Mouse (Mus musculus) spleen, adult 12 weeks (tissue): ENCODE data around the gene Gm42372.

ENCODE experiments used
- DNase-seq: peaks from one replicate; pipeline ENCODE4 v3.0.0; 2022; ENCODE audit warnings: low spot score

Gm42372 gene

GRCm38 (mm10) chr7:16959539-16960187 is 23.2 kb upstream of the Gm42372 start, which contains the start of gene Pnmal1:
Gene Pnmal1, plus strand, starts transcription at chr7:16959679.
- no peak for DNase-seq

DNA sequence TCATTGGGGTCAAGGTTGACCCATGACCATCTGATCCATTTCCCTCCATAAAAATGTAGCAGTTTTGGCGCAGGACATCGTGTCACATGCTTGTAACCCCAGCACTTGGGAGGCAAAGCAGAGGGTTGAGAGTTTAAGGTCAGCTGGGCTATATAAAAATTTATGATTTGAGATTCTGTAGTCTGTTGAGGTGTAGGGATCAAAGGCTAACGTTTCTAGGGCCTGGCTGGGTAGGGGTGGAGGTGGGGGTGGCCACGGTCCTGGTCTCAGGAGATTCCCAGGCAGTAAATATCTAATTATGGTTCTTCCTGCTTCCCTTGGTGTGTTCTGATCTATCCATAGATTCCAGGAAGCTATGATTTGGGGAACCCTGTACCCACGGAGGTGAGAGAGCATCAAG is 21.2 kb upstream of the Gm42372 start:
- no peak for DNase-seq

DNA sequence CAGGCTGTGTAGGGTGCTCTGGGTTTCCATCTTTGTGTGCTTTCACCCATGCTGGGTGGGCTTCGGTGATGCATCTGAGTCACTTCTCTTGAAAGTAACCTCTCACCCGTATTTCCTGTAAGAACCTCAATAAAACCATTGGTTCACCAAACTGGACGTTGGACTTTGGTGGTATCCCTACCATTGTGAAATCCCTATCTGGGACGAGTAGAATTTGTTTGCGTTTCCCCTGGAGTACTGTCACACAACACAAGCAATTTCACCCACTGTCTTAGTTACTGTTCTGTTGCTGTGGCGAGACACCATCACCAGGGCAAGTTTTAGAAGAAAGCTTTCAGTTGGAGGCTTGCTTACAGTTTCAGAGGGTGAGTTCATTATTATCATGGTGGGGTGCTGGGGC is 14.5 kb upstream of the Gm42372 start:
- DNase-seq = no peak

GRCm38 (mm10) chr7:16971160-16971559 is 11.7 kb upstream of the Gm42372 start:
- no peak for DNase-seq

GRCm38 (mm10) chr7:16974018-16974417 is 8.9 kb upstream of the Gm42372 start:
- DNase-seq = no peak

DNA sequence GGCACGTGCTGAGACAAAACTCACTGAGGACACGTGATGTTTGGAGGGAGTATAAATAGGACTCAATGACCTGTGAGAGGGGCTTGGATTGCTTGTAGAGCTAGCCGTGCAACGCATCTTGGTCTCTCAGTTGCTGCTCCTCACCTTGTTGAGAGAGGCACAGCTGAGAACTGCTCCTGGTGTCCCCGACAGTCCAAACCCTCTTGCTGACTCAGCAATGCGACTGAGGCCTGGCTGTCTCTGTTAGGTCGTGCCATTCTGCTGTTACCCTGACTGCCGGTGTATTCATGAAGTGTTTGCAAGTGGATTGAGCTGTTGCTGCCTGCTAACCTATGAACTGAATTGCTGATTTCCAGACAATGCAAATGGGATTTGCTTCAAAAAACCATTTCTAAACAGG is 6.6 kb upstream of the Gm42372 start:
- DNase-seq = no peak

- DNase-seq = no peak
These were observed 4.7 kb upstream of the Gm42372 start for GRCm38 (mm10) chr7:16978173-16978572.

DNA sequence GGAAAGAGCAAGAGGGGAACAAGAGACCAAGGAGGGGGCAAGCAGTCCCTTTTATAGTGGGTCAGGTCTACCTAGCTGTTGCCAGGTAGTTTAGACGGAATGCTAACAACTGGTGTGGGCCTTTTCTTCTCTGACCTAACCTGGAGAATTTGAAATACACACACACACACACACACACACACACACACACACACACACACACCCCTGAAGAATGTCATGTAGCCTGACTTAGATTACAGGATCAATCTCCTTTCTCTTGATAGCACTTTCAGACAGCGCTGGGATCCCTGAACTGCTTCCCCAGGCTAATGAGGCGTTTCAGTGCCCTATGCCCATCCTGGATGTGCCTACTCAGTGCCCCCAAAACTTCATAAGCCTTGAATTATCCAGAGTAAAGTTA is 4.3 kb upstream of the Gm42372 start:
- DNase-seq = no peak

- no peak for DNase-seq
These were observed 2.5 kb upstream of the Gm42372 start for GRCm38 (mm10) chr7:16980348-16980747.

DNA sequence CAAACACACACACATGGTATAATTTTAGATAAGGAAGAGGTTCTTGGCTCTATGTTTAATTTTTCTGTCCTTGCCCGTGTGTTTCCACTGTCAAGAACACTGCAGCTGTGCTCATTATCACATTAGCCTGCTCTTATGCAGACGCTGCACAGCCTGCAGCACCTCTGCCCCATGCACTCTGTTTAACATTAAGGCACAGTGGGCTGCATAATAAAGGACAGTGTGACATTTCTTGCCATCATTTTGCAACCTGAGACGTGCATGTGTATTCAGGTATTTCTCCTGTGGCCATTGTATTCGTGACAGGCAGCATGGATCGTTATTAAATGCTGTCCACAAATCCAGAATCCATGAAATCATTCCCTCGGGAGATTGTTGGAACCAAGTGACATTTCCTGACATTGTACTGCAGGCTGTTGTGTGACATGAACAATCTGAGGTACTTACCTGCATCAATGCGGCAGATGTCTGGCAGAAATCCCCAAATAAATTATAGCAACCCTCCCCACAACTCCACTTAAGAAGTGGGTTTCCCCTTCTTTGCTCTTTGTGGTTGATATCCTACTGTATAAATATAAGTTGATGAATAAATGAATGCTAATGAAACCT is 4.8 kb downstream of the Gm42372 start:
- DNase-seq = no peak

GRCm38 (mm10) chr7:16988405-16988804 is 5.5 kb downstream of the Gm42372 start:
- no peak for DNase-seq

DNA sequence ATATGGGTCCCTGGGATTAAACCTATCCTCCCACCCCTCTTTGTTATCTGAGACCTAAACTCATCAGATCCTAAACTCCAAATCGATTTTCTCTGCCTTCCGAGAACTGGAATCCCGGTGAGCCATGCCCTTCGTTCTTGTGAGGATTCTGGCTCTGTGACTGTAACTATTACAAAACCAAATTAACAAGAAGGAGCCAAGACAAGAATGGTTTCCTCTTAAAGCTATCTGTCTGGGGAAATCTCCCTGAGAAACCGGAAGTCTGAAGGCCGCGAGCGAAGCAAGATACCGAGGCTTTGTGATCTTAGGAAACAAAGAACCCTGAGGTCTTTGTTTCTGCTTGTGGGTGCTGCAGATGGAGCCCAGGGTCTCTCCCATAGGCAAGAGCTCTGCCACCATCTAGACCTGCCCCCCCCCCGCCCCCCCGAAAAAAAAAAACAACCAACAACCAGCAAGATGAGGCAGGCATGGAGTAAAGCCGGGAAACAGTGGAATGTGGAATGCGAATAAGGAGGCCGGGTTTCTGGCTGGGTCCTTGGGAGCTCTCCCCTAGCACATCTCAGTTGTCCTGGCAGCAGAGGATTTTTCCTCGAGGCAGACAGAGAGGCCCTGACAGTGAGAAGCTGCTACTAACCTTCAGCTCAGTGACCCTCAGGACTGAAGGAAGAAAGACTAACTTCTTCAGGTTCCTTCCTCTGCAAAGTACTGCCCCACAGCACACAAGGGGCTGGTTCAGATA is 7.3 kb downstream of the Gm42372 start:
- no peak for DNase-seq

DNA sequence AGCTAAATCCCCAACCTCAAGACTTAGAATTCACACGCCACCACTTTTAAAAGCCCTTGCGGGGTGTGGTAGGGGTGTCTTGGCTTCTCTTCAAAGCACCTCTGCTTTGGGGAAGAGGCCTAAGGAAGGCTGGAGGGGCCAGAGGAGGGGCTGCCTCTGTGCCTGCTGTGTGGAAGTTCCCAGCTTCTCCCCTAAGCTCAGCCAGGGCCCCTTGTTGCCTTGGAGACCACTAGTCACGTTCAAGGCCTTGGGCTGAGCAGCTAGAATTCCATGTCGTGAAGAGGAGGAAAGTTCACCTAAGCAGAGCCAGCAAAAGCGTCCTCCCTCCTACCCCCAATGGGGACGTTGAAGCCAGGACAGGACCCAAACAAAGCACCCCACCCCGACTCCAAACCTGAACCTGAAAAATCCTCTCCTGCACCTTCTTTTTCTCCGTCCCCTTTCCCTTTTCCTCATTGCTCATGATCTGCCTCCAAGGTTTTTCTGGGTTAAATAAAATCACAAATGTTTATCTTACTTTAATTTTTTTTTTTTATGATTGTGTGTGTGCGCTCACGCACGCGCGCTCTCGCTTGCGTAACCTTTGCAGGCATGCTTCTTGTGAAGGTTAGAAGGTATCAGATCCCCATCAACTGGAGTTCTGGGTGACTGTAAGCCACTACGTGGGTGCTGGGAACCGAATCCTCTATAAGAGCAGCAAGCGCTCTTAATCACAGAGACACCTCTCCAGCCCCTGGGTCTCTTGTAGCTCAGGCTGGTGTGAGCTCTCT is 9.0 kb downstream of the Gm42372 start:
- DNase-seq = no peak

GRCm38 (mm10) chr7:16992451-16992807 is 9.5 kb downstream of the Gm42372 start, which contains the start of gene Ccdc8:
Gene Ccdc8, plus strand, starts transcription at chr7:16992708.
- DNase-seq = no peak

DNA sequence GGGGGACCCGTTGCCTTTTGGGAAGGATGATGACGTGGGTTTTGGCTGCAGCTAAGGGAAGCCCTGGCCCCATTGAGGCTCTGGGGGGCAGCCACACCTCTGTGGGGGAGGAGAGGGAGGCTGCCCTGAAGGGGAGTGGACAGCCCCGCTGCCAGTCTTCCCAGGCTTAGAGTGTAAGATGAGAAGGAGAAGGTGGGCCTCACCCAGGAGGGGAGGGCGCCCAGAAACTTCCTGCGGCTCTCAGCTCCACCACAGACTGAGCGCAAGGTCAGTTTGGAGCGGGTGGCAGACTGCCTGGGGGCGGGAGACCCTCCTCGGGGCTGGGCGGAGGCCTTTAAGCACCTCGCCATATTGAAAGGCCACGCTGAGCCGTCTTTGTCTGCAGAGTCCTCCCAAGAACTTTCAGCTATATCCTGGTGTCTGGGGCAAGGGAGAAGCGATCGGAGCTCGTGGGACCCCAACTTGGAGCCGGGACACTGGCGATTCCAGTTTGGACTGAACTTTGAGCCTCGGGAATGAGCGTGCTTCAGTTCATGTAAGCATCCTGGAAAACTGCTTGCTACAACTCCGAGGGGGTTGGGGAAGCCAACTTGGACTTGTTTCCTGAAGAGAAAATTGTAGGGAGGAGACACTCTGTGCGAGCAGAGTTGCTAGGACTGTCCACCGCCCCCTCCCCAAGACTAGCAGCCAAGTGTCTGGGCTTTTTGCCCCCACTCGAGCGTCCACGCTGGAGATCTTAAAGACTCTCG is 10.9 kb downstream of the Gm42372 start:
- no peak for DNase-seq

DNA sequence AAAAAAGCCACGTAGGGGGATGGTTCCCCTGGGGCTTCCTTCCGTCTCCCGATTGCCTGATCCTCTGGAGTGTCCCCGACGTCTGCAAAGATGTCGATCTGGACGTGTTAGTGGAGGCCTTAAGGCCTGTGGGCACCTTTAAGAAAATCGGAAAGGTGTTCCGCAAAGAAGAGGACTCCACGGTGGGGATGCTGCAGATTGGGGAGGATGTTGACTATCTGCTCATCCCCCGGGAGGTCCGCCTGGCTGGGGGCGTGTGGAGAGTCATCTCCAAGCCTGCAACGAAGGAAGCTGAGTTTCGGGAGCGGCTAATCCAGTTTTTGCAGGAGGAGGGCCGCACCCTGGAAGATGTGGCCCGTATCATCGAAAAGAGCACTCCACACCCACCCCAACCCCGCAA is 11.5 kb downstream of the Gm42372 start:
- DNase-seq = no peak

- DNase-seq = no peak
These were observed 12.5 kb downstream of the Gm42372 start for GRCm38 (mm10) chr7:16995345-16995744.

GRCm38 (mm10) chr7:16999233-16999632 is 16.3 kb downstream of the Gm42372 start:
- DNase-seq = no peak

DNA sequence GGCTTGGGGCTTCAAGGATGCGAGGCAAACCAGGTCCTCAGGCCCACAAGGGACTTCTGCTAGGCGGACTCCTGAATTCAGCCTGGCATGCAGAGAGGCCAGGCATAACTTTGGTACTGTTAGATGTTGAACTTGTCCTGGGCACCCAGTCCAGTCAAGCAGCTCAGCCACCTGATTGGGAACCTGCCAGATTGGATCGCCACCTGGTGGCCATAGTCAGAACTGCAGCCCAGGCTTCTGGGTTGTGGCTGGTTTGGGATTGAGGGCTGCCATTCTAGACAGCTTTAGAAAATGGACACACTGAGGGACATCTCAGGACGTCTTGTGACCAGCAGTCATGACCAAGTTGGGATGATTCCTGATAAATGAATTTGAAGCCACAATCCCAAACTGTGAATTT is 16.8 kb downstream of the Gm42372 start:
- DNase-seq = peak; percentile 81

- DNase-seq = peak; percentile 58
These were observed 19.7 kb downstream of the Gm42372 start for GRCm38 (mm10) chr7:17002375-17003195.
